Mouse (Mus musculus) megakaryocyte, adult 5-6 weeks (primary cell): ENCODE results near the gene Usp16. TPM values are rescaled to one million over a fixed set of nuclear protein-coding genes. Genes with fewer than 3 reads are reported as not detected.
"Not testable (repeated sequence)": the region's sequence is repeated elsewhere in the genome, so short reads cannot be mapped to it uniquely, and the experiment has no call there.

Source experiments
- ATAC-seq: 2 replicates; pipeline ENCODE4 v1.8.0; 2016; ENCODE audit warnings: mild to moderate bottlenecking, inconsistent platforms; ENCODE audit not compliant: poor library complexity, severe bottlenecking
- total RNA-seq, 2 experiments: library from RNA; stranded (forward) in 1 of 2; stranded (reverse) in 1 of 2; fragments of 153-499, 151-499 nt in 1 of 2; fragments of 221-1000, 200-1000 nt in 1 of 2; gene quantifications; 2 replicates each; pipeline versions ENCODE4 v1.2.3 to v1.2.4; 2015 to 2017

Gene Usp16
- total RNA-seq, 2 experiments from 2014 or later, result 73.0 to 90.2 TPM

DNA sequence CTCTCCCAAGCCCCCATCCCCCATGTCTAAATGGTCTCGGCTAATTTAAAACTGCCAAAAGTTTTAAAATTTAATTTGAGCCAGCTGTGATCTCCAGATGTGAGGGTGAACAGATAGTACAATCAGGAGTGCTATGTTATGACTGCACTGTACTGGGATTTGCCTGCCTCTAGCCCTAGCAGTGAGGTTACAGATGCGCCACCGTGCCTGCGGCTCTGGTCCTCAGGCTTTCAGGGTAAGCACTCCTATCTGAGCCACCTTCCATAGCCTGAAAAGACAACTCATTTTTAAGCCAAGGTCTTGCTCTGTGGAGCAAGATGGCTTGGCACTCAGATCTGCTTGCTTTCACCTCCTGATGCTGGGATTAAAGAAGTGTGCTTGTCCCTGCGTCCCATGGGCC, 29.9 kb downstream of the Usp16 start:
- ATAC-seq, result no peak

- no peak for ATAC-seq
Measured at GRCm38 (mm10) chr16:87486739-87487138, 32.2 kb downstream of the Usp16 start.

DNA sequence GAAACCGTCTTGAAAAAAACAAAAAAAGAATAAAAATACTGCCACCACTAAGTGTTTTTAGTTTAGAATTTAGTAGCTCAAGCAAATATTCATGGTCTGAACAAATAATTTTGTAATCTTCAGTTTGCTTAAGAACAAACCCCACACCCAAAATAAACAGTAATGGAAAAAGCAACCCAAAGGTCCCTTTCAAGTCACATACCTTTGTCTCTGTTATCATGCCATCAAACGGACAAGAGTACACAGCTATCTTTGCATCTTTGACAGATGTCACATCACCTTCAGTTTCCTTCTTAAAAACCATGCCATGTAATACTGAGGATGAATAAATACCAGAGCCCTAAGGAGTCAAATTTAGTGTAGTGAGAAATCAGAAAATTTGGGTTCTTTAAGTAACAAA, 34.1 kb downstream of the Usp16 start:
- no peak for ATAC-seq

- not testable (repeated sequence) for ATAC-seq
Measured at GRCm38 (mm10) chr16:87492191-87492792, 37.8 kb downstream of the Usp16 start.

GRCm38 (mm10) chr16:87494955-87495655, 40.6 kb downstream of the Usp16 start:
- peak; percentile 41 for ATAC-seq

DNA sequence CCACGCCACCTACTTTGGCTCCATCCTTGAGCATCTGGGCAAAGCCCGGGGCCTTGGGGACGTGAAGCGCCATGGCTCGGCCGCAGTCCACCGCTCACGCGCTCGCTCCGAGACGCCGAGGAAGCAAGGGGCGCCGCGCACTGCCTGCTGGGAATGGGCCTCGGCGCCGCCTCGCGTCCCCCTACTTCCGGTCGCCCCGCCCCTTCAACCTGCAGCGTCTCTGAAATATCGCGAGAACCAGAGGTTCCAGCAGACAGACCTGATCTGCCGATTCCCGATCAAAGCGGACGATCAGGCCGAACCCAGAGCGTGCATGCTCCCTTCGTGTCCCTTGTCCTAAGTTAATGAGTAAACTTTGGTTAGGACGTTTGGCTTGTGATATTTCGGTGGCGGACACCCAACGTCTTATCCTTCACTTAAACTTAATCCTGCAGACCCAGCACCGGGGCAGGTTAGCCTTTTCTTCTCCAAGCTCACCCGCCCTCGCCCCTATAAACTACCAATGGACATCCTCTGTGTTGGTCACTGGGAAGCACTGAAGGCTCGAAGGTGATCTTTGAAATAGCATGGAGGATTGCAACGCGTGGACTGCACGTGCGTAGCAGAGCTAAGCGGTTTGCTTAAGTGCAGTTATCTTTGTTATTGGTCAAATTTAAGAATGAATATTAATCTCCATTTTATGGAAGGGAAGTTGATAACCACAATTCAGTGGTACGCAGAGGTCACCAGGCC, 41.4 kb downstream of the Usp16 start, which contains the start of gene Cct8:
Gene Cct8, minus strand, starts transcription at position 158 of the 732 bp plus-strand sequence.
- ATAC-seq, result peak; percentile 98

GRCm38 (mm10) chr16:87496728-87497127, 42.2 kb downstream of the Usp16 start:
- no peak for ATAC-seq

DNA sequence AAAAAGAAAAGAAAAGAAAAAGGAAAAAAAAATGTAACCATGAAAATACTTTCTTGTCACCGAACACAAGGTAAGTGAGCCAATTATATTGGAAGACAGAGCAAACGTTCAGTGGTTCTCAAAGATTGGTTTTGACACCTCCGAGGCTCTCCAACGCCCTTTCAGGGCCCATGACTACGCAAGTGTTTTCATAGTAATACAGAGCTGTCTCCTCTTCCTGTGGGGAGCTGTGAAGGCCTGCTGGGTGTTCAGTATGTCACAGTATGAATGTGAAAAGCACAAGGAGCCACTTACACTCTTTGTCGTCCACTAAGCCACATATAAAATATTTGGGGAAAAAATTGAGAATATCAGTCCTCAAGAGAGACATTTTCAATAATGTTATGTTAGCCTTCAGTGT, 42.7 kb downstream of the Usp16 start:
- ATAC-seq, result no peak

DNA sequence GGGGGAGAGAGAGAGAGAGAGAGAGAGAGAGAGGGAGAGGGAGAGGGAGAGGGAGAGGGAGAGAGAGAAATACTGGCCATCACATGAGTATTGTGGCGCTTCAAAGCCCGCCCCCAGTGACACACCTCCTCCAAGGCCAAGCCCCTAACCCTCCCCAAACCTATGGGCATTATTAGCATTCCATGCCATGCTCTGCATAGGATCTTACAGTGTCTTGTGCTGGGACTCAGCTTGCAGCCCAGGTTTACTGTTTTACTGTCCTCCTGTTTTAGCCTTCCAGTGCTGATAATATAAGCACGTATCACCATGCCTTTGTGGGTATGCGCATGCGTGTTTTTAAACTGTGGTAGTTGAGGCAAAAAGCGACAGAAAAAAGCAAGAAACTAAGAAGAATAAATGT, 45.1 kb downstream of the Usp16 start:
- no peak for ATAC-seq

- no peak for ATAC-seq
Measured at GRCm38 (mm10) chr16:87501304-87502078, 47.0 kb downstream of the Usp16 start.

- no peak for ATAC-seq
Measured at GRCm38 (mm10) chr16:87511706-87512105, 57.2 kb downstream of the Usp16 start.

GRCm38 (mm10) chr16:87512331-87512730, 57.8 kb downstream of the Usp16 start:
- ATAC-seq, result no peak

DNA sequence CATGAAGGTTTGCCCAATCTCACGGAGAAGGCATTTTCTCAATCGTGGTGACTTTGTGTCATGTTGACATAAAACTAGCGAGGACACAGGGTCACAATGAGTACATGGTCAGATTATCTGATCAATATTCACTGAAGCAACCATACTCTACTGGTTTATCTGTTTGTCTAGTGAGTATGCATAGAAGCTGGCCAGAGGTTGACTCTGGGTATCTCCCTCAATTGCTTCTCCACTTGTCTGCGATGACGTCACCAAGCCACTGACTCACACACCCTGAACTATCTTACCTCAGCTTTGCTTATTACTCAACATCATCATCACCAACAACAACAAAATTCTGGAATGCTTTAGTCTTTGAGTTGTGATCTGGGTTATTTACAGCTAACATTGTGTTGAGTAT, 69.7 kb downstream of the Usp16 start:
- ATAC-seq, result no peak

GRCm38 (mm10) chr16:87527553-87528249, 73.2 kb downstream of the Usp16 start:
- ATAC-seq, result no peak

DNA sequence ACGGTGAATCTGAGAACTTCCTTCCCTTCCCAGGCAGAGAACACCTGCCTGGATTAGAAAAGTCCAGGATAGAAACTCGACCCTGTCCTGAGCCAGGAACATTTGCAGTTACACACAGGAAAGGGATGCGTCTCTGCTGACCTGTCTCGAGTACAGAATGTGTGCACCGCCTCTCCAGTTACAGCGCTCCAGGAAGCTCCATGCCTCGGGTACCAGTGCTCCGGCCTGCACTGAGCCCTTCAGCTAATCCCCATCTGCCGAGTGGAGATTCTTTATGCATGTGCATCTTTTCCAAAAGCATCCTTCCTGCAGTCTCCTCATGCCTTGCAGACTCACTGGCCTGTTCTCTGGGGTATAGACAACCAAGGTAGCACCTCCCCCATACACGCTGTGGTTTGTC, 74.3 kb downstream of the Usp16 start:
- ATAC-seq, result no peak

Other genes with a start within 250 kb of the Usp16 start
- 9.1 and 9.5 TPM in 2 replicates for gene N6amt1, start 100.5 kb upstream of the Usp16 start, total RNA-seq (2015)
- 6.3 and 6.9 TPM in 2 replicates for gene N6amt1, start 100.5 kb upstream of the Usp16 start, total RNA-seq (2017)
- 22.2 and 23.6 TPM in 2 replicates for gene Ltn1, start 22.1 kb upstream of the Usp16 start, total RNA-seq (2015)
- gene Ltn1, start 22.1 kb upstream of the Usp16 start, total RNA-seq (2017), result 21.9 and 22.1 TPM in 2 replicates
- 7.0 and 7.8 TPM in 2 replicates for gene Rwdd2b, start 14.1 kb upstream of the Usp16 start, total RNA-seq (2015)
- gene Rwdd2b, start 14.1 kb upstream of the Usp16 start, total RNA-seq (2017), result 9.9 and 12.1 TPM in 2 replicates
- gene Cct8, start 41.2 kb downstream of the Usp16 start, total RNA-seq (2015), result 158 and 163 TPM in 2 replicates
- gene Cct8, start 41.2 kb downstream of the Usp16 start, total RNA-seq (2017), result 331 and 390 TPM in 2 replicates
- gene Map3k7cl, start 98.6 kb downstream of the Usp16 start, total RNA-seq (2015), result not detected in 2 replicates
- not detected in 2 replicates for gene Map3k7cl, start 98.6 kb downstream of the Usp16 start, total RNA-seq (2017)
- 52.2 and 53.5 TPM in 2 replicates for gene Bach1, start 244.2 kb downstream of the Usp16 start, total RNA-seq (2015)
- 90.8 and 98.4 TPM in 2 replicates for gene Bach1, start 244.2 kb downstream of the Usp16 start, total RNA-seq (2017)